ENCODE assay signal across 14 mouse cellular contexts in the genomic region with DNA sequence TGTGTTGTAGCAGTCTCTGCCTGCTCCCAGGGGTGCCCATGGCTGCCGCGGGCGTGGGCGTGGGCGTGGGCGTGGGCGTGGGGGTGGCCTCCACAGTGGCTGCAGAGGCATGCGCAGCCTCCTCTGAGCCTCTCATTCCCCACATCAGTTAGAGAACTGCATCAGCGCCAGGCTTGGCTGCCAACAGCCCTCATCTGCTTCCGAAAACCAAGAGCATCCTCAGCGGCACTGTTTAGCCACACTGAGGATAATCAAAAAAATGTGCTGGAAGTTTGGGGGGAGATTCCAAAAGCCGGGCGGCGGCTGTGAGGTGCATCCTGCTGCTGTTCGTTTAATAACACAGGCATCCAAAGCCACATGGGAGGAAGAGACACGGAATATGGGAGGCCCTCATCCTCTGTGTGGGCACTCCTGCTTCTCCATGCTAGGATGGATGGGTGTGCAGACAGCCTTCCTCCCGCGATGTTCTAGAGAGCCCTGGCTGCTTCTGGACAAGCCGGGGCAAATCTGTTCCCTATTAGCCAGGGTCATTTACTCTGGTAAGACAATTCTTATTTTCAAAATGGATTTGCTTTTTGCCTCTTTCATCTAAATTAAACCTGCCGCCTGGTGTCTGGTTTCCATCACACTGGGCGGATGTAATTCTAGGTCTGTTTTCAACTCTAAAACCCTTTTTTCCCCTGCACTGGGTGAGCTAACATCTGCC. TPM values are rescaled to one million over a fixed set of nuclear protein-coding genes. Genes with fewer than 3 reads are reported as not detected.
DNase-seq lines count a peak whose midpoint lies in the region; ATAC-seq lines count a peak whose summit lies in the region.
"Had no signal": no experiment of that assay in that cellular context is flagged by ENCODE, and none has a peak within 500 bp of the region (broad histone marks: within the 10 kb centered on the region; RNA-seq: fewer than 3 reads in every experiment).

No protein-coding gene starts in this region.

- DNase-seq in left cerebral cortex, adult 18-20 months (ENCODE audit: low spot score in 2 of 2), result peak; percentile 34 to 53
- no peak for DNase-seq in left cerebral cortex, adult 11 months (ENCODE audit: low spot score)
- peak; percentile 69 for DNase-seq in embryo, embryonic 11 days
- no peak for DNase-seq in frontal cortex, postnatal 10 days (ENCODE audit: low spot score in 2 of 2)
- no peak for DNase-seq in natural killer cell, adult 2 months (ENCODE audit: low spot score in 2 of 2)
- DNase-seq in thymus, postnatal 10 days (ENCODE audit: low spot score in 2 of 2), result no peak
- DNase-seq: cerebellum, adult 11 months; liver, embryonic 13.5 days had no signal

- no peak overlapping the region for H3K4me2 ChIP-seq in forebrain, embryonic 13.5 days
- peak overlapping the region; percentile 23 for H3K4me2 ChIP-seq in limb, embryonic 13.5 days (replicated peaks)
- H3K4me2 ChIP-seq: heart, embryonic 15.5 days; hindbrain, embryonic 14.5 days; liver, embryonic 13.5 days; midbrain, embryonic 12.5 days; neural tube, embryonic 12.5 days had no signal

- peak overlapping the region; percentile 54; the same call in 1 of the 2 replicates for H3K27ac ChIP-seq in forebrain, embryonic 13.5 days
- peak overlapping the region; percentile 44; the same call in 1 of the 2 replicates for H3K27ac ChIP-seq in limb, embryonic 13.5 days
- H3K27ac ChIP-seq: heart, embryonic 15.5 days; hindbrain, embryonic 14.5 days; liver, embryonic 13.5 days; midbrain, embryonic 12.5 days; neural tube, embryonic 12.5 days had no signal

- H3K4me1 ChIP-seq in forebrain, embryonic 13.5 days, result peaks cover 73% of the 10 kb centered on the region
- peaks cover 74% of the 10 kb centered on the region for H3K4me1 ChIP-seq in limb, embryonic 13.5 days

- H3K9me3 ChIP-seq in forebrain, embryonic 13.5 days (replicated peaks), result no peaks in the 10 kb centered on the region
- H3K9me3 ChIP-seq in limb, embryonic 13.5 days, result no peaks in the 10 kb centered on the region
- H3K9me3 ChIP-seq: heart, embryonic 15.5 days; liver, embryonic 13.5 days; midbrain, embryonic 12.5 days; neural tube, embryonic 12.5 days had no signal

- H3K36me3 ChIP-seq in forebrain, embryonic 13.5 days (ENCODE audit: poor library complexity, severe bottlenecking), result peaks cover 35% of the 10 kb centered on the region
- peaks cover 33% of the 10 kb centered on the region for H3K36me3 ChIP-seq in limb, embryonic 13.5 days

- no peak for ATAC-seq in forebrain, embryonic 13.5 days
- ATAC-seq in limb, embryonic 13.5 days (ENCODE audit: low FRiP score, low read depth), result peak; percentile 18; the same call in 1 of the 2 replicates

- no peak overlapping the region for H3K4me3 ChIP-seq in forebrain, embryonic 13.5 days
- H3K4me3 ChIP-seq in limb, embryonic 13.5 days, result no peak overlapping the region
- H3K4me3 ChIP-seq: heart, embryonic 15.5 days; liver, embryonic 13.5 days; midbrain, embryonic 12.5 days; neural tube, embryonic 12.5 days had no signal

- no peaks in the 10 kb centered on the region for H3K27me3 ChIP-seq in forebrain, embryonic 13.5 days
- H3K27me3 ChIP-seq in limb, embryonic 13.5 days, result no peaks in the 10 kb centered on the region
- H3K27me3 ChIP-seq: heart, embryonic 15.5 days; liver, embryonic 13.5 days; neural tube, embryonic 12.5 days had no signal

- no peak overlapping the region for H3K9ac ChIP-seq in forebrain, embryonic 13.5 days
- no peak overlapping the region for H3K9ac ChIP-seq in limb, embryonic 13.5 days
- H3K9ac ChIP-seq: heart, embryonic 15.5 days; hindbrain, embryonic 14.5 days; liver, embryonic 13.5 days; midbrain, embryonic 12.5 days; neural tube, embryonic 12.5 days had no signal

- 90% methylated on average over 21 of the region's 21 CpGs for WGBS in forebrain, embryonic 13.5 days
- WGBS in limb, embryonic 13.5 days, result 32% methylated on average over 21 of the region's 21 CpGs

RNA-seq across cellular contexts. Expression of a gene that starts 16.5 kb away (rescaled TPM):
- total RNA-seq in left cerebral cortex, adult 18-20 months (2021), result 10 to 100 TPM; 24.8 to 27.5 TPM
- 45.3 and 46.0 TPM in 2 replicates for polyA plus RNA-seq in forebrain, embryonic 13.5 days (2015; fragmentation: Nextera tagmentation; extraction: Ambion mirVana)
- polyA plus RNA-seq in limb, embryonic 13.5 days (2015; fragmentation: Nextera tagmentation; extraction: Ambion mirVana), result 25.1 and 27.2 TPM in 2 replicates

RNA-seq across cellular contexts. Expression of a gene that starts 16.6 kb away (rescaled TPM):
- under 1 TPM; 0.70 to 0.91 TPM for total RNA-seq in left cerebral cortex, adult 18-20 months (2021)
- polyA plus RNA-seq in forebrain, embryonic 13.5 days (2015; fragmentation: Nextera tagmentation; extraction: Ambion mirVana), result 14.3 and 17.2 TPM in 2 replicates
- polyA plus RNA-seq in limb, embryonic 13.5 days (2015; fragmentation: Nextera tagmentation; extraction: Ambion mirVana), result 4.8 and 6.8 TPM in 2 replicates

RNA-seq across cellular contexts. Expression of a gene that starts 55.9 kb away (rescaled TPM):
- total RNA-seq in left cerebral cortex, adult 18-20 months (2021), result 100 to 1,000 TPM; 242 to 279 TPM
- 26.8 and 33.6 TPM in 2 replicates for polyA plus RNA-seq in forebrain, embryonic 13.5 days (2015; fragmentation: Nextera tagmentation; extraction: Ambion mirVana)
- 67.1 and 69.9 TPM in 2 replicates for polyA plus RNA-seq in limb, embryonic 13.5 days (2015; fragmentation: Nextera tagmentation; extraction: Ambion mirVana)

Comparison
In these comparisons a context has a peak if more than half of its experiments do, and no peak if none do; other contexts are left out.
1. DNase-seq: peak in left cerebral cortex, adult 18-20 months (2 of 2) and embryo, embryonic 11 days (single experiment); none in left cerebral cortex, adult 11 months (single experiment), frontal cortex, postnatal 10 days (0 of 2), natural killer cell, adult 2 months (0 of 2) and thymus, postnatal 10 days (0 of 2).